Mouse (Mus musculus): ENCODE measurements around the gene Slc16a5.

DNA sequence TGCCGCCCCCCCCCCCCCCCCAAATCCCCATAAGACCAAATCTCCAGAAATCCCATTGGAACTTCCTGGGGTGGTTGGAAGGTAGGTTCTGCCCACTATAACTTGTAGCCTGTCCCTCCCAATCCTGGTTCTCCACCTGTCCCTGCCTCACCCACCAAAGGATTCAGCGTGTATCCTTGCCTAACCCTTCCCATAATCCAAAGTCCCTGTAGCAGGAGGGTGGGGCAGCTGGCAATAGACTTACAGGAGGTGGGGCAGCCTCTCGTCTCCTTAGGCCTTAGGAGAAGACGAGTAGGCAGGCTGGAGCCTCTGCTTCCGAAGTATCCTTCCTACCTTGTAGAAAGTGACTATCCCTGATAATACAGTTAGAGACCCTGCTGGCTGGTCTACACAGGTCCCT is 6.1 kb upstream of the Slc16a5 start:
- no peak for TF ChIP-seq CTCF (IDR thresholded peaks at IDR 0.05; ENCODE audit: low read depth, low read length)
- TF ChIP-seq EP300 (IDR thresholded peaks at IDR 0.05; ENCODE audit: insufficient read depth, low read depth, low read length): no peak
